Mouse (Mus musculus): ENCODE measurements around the gene Folh1. TPM values are rescaled to one million over a fixed set of nuclear protein-coding genes. Genes with fewer than 3 reads are reported as not detected.

Folh1 gene
- not detected for polyA plus RNA-seq (2017; shearing (Covaris generic))

DNA sequence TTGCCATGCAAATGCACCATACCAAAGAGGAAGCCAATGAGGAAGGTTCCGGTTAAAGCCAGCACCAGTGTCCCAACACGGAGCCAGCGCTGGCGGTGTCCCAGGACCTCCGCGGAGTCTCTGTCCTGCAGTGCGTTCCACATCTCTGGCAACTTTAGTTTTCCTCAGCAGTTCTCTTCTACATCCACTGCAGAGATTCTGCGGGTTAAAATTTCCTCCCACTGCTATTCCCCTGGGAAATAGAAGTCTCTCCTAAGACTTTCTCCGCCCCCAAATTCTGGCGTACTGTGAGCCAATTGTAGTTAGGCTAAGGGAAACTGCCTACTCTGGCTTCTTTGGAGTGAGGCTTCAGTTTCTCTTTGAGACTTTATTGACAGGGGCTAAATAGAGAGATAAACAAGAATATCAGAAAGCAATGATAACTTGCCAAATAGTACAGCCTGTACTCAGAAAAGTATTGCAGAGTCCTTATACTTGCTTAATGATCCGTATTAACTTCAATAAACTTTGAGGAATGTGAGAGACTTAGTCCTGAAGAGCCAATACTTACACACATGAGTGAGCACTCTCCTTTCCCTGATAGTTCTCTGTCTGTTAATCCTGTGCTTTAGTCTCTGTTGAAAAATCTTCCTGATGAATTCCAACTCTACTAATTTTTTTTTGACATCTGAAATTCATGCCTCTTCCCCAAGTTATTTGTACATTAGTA lies at the start of gene Folh1:
Gene Folh1, minus strand, starts transcription at position 327 of the 709 bp plus-strand sequence.

DNA sequence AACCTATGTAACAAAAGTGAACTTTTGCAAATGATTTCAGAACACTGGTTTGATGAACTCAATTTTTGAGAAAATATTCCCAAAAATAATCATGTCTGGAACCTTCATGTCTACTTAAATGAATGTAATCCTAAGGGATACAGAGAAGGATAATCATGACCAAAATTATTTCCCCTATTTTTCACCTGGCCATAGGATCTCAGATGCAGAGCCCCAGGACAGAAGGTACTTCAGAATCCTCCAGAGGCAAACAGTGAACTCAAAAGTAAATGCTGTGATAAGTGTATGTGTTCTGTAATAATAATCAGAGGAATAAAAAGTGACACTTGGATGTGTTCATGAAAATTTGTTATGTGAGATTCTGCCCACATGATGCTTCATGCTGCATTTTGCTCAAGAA lies 19.0 kb upstream of the Folh1 start, which contains the start of gene Vmn2r77:
Gene Vmn2r77, plus strand, starts transcription at position 301 of the 400 bp plus-strand sequence.

DNA sequence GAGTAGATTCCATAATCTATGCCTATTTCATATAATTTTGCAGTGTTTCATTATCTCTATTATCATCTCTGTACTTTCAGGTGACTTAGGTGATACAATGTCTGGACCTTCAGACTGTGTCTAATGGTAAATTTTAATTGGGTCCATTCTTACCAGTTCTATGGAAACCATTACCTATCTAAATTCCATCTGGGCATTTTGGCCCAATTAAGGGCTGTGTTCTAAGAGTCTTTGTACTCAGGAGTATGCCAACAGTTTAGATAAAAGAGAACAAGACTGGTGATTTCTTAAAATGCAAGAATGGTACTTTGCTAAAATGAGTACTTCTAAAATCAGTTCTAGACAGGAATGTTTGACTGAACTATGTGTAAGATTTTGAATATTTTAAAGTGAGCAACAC lies 87.7 kb downstream of the Folh1 start, which contains the start of gene Olfr292:
Gene Olfr292, plus strand, starts transcription at position 301 of the 400 bp plus-strand sequence.

Other genes starting within 250 kb of the Folh1 start
- 0.29 TPM for gene Olfr295, start 192.1 kb downstream of the Folh1 start, polyA plus RNA-seq (2017; shearing (Covaris generic))
- not detected for gene Olfr294, start 159.3 kb downstream of the Folh1 start, polyA plus RNA-seq (2017; shearing (Covaris generic))
- gene Olfr293, start 126.9 kb downstream of the Folh1 start, polyA plus RNA-seq (2017; shearing (Covaris generic)) = not detected
- not detected for gene Olfr292, start 87.6 kb downstream of the Folh1 start, polyA plus RNA-seq (2017; shearing (Covaris generic))
- gene Vmn2r77, start 19.1 kb upstream of the Folh1 start, polyA plus RNA-seq (2017; shearing (Covaris generic)) = 0.09 TPM
- 0.24 TPM for gene Vmn2r78, start 139.2 kb upstream of the Folh1 start, polyA plus RNA-seq (2017; shearing (Covaris generic))
- 0.09 TPM for gene Vmn2r79, start 220.2 kb upstream of the Folh1 start, polyA plus RNA-seq (2017; shearing (Covaris generic))